Mouse (Mus musculus): ENCODE results near the gene Acsl6. TPM values are rescaled to one million over a fixed set of nuclear protein-coding genes. Genes with fewer than 3 reads are reported as not detected.
"Not testable (repeated sequence)": the region's sequence is repeated elsewhere in the genome, so short reads cannot be mapped to it uniquely, and the experiment has no call there.

The Acsl6 gene
- total RNA-seq, 2 experiments from 2014 or later, result 196 to 210 TPM

- peak; percentile 49 to 60 for DNase-seq (ENCODE audit: low spot score in 2 of 2)
- intact Hi-C loops (cut with DNase I), result loop anchor here (2.0 to 10.0 kb wide), 3 partner anchors 48 to 228 kb away; partner anchors contain the start of gene Rapgef6
These were observed 51.3 kb downstream of the Acsl6 start for GRCm38 (mm10) chr11:54354595-54355563.

- DNase-seq (ENCODE audit: low spot score in 2 of 2), result no peak
- intact Hi-C loops (cut with DNase I), result loop anchor here (2.0 to 10.0 kb wide), 2 partner anchors 49 to 169 kb away; partner anchors contain the start of gene Rapgef6
These were observed 52.0 kb downstream of the Acsl6 start for GRCm38 (mm10) chr11:54355564-54355955.

GRCm38 (mm10) chr11:54356676-54357075 is 53.1 kb downstream of the Acsl6 start:
- intact Hi-C loops (cut with DNase I), result loop anchor here (10.0 kb wide), 1 partner anchor 168 kb away; the partner anchor contains the start of gene Rapgef6
- DNase-seq (ENCODE audit: low spot score in 2 of 2), result no peak

GRCm38 (mm10) chr11:54372553-54372952 is 69.0 kb downstream of the Acsl6 start:
- intact Hi-C loops (cut with DNase I), result no loop called here
- no peak for DNase-seq (ENCODE audit: low spot score in 2 of 2)

- intact Hi-C loops (cut with DNase I), result no loop called here
These were observed 86.8 kb downstream of the Acsl6 start for GRCm38 (mm10) chr11:54390386-54390785.

GRCm38 (mm10) chr11:54391326-54391725 is 87.7 kb downstream of the Acsl6 start:
- no peak for DNase-seq (ENCODE audit: low spot score in 2 of 2)
- intact Hi-C loops (cut with DNase I), result no loop called here

More at GRCm38 (mm10) chr11:54390386-54390785, 86.8 kb downstream of the Acsl6 start:
- DNase-seq (ENCODE audit: low spot score in 2 of 2), result no peak

GRCm38 (mm10) chr11:54396686-54397085 is 93.1 kb downstream of the Acsl6 start:
- intact Hi-C loops (cut with DNase I), result no loop called here
- DNase-seq (ENCODE audit: low spot score in 2 of 2), result no peak

GRCm38 (mm10) chr11:54398058-54398457 is 94.5 kb downstream of the Acsl6 start:
- intact Hi-C loops (cut with DNase I), result no loop called here
- no peak for DNase-seq (ENCODE audit: low spot score in 2 of 2)

GRCm38 (mm10) chr11:54400803-54401202 is 97.2 kb downstream of the Acsl6 start:
- DNase-seq (ENCODE audit: low spot score in 2 of 2); intact Hi-C loops (cut with DNase I): not testable (repeated sequence)

GRCm38 (mm10) chr11:54404885-54405284 is 101.3 kb downstream of the Acsl6 start:
- intact Hi-C loops (cut with DNase I), result no loop called here
- DNase-seq (ENCODE audit: low spot score in 2 of 2), result no peak

- DNase-seq (ENCODE audit: low spot score in 2 of 2), result no peak
- intact Hi-C loops (cut with DNase I), result no loop called here
These were observed 103.4 kb downstream of the Acsl6 start for GRCm38 (mm10) chr11:54406930-54407546.

GRCm38 (mm10) chr11:54410612-54411011 is 107.0 kb downstream of the Acsl6 start:
- intact Hi-C loops (cut with DNase I), result no loop called here
- DNase-seq (ENCODE audit: low spot score in 2 of 2), result no peak

GRCm38 (mm10) chr11:54413017-54413416 is 109.4 kb downstream of the Acsl6 start:
- intact Hi-C loops (cut with DNase I), result no loop called here
- peak; percentile 8 to 67 for DNase-seq (ENCODE audit: low spot score in 2 of 2)

Other genes starting within 250 kb of the Acsl6 start
- gene Pdlim4, start 234.8 kb upstream of the Acsl6 start, total RNA-seq (2021), result 10 to 100 TPM; 11.8 to 13.2 TPM
- gene P4ha2, start 203.7 kb upstream of the Acsl6 start, total RNA-seq (2021), result 10 to 100 TPM; 17.5 to 22.2 TPM
- gene Csf2, start 54.1 kb upstream of the Acsl6 start, total RNA-seq (2021), result not detected
- not detected for gene Il3, start 36.5 kb upstream of the Acsl6 start, total RNA-seq (2021)
- not detected for gene Meikin, start 66.9 kb downstream of the Acsl6 start, total RNA-seq (2021)
- 10 to 100 TPM; 37.3 to 40.5 TPM for gene Fnip1, start 134.4 kb downstream of the Acsl6 start, total RNA-seq (2021)
- gene Rapgef6, start 219.0 kb downstream of the Acsl6 start, total RNA-seq (2021), result 10 to 100 TPM; 31.8 to 33.1 TPM

Measured in left cerebral cortex, postnatal 25 days (tissue).